Comparison of ENCODE assay signal across 19 mouse cellular contexts in genomic region chr5:77681592-77681991, GRCm38 (mm10).
DNase-seq lines count a peak whose midpoint lies in the region; ATAC-seq and TF ChIP-seq lines count a peak whose summit lies in the region.
"Had no signal": no experiment of that assay in that cellular context is flagged by ENCODE, and none has a peak within 500 bp of the region (broad histone marks: within the 10 kb centered on the region; RNA-seq: fewer than 3 reads in every experiment).

No protein-coding gene starts in this region.

- TF ChIP-seq CTCF in kidney, adult 2 months (conservative IDR thresholded peaks at IDR 0.05; ENCODE audit: insufficient read depth, insufficient read length, low read depth, low read length), result 0 out of 2 replicates have a peak, but pooled peaks have one; percentile 6
- peak; percentile 52 for TF ChIP-seq CTCF in midbrain, postnatal 0 days (IDR thresholded peaks at IDR 0.05)
- peak; percentile 8 to 36 (median 18); a peak in 4 of 6 replicates for TF ChIP-seq CTCF in MEL (IDR thresholded peaks at IDR 0.05 in 2 of 3, conservative IDR thresholded peaks at IDR 0.05 in 1 of 3; ENCODE audit: control insufficient read depth in 1 of 3, insufficient read depth in 1 of 3, low read depth in 2 of 3, low read length in 3 of 3, poor library complexity in 1 of 3, severe bottlenecking in 1 of 3)

- H3K36me3 ChIP-seq in kidney, adult 2 months (ENCODE audit: control insufficient read depth, insufficient read depth, low read length), result no peaks in the 10 kb centered on the region
- no peaks in the 10 kb centered on the region for H3K36me3 ChIP-seq in midbrain, postnatal 0 days (ENCODE audit: insufficient read depth, low read length)
- no peaks in the 10 kb centered on the region for H3K36me3 ChIP-seq in midbrain, embryonic 16.5 days (ENCODE audit: control insufficient read depth, insufficient read depth, low read length)
- H3K36me3 ChIP-seq in MEL (ENCODE audit: control insufficient read depth in 1 of 2, insufficient read depth in 2 of 2, low read length in 2 of 2), result no peaks in the 10 kb centered on the region
- H3K36me3 ChIP-seq: G1E; heart, embryonic 13.5 days; liver, embryonic 12.5 days; midbrain, embryonic 15.5 days; neural tube, embryonic 13.5 days had no signal

- H3K4me1 ChIP-seq in kidney, adult 2 months (ENCODE audit: control insufficient read depth, insufficient read depth, low read length), result no peaks in the 10 kb centered on the region
- no peaks in the 10 kb centered on the region for H3K4me1 ChIP-seq in midbrain, postnatal 0 days (ENCODE audit: insufficient read depth, low read length)
- H3K4me1 ChIP-seq in midbrain, embryonic 16.5 days (ENCODE audit: control insufficient read depth, insufficient read depth, low read length), result no peaks in the 10 kb centered on the region
- H3K4me1 ChIP-seq in MEL (ENCODE audit: control insufficient read depth in 1 of 2, insufficient read depth in 2 of 2, low read length in 2 of 2), result no peaks in the 10 kb centered on the region
- H3K4me1 ChIP-seq: heart, embryonic 13.5 days; liver, embryonic 12.5 days; midbrain, embryonic 15.5 days; neural tube, embryonic 13.5 days had no signal

- ATAC-seq in midbrain, postnatal 0 days (ENCODE audit: low FRiP score), result no peak
- ATAC-seq in midbrain, embryonic 16.5 days, result no peak
- ATAC-seq: forebrain, embryonic 14.5 days; liver, embryonic 12.5 days; midbrain, embryonic 15.5 days had no signal

- 82% methylated on average over 3 of the region's 3 CpGs for WGBS in kidney, adult 2 months
- 56% methylated on average over 3 of the region's 3 CpGs for whole genome bisulfite sequencing in midbrain, postnatal 0 days
- 63% methylated on average over 3 of the region's 3 CpGs for WGBS in midbrain, embryonic 16.5 days

- no peak for TF ChIP-seq EP300 in MEL (IDR thresholded peaks at IDR 0.05; ENCODE audit: low read depth in 1 of 2, low read length in 2 of 2)

- no peak for TF ChIP-seq POLR2A in kidney, adult 2 months (IDR thresholded peaks at IDR 0.05; ENCODE audit: low read depth, low read length)
- TF ChIP-seq POLR2A in MEL (IDR thresholded peaks at IDR 0.05; ENCODE audit: control insufficient read depth in 1 of 2, insufficient read depth in 1 of 2, low read depth in 1 of 2, low read length in 2 of 2, poor library complexity in 1 of 2), result no peak

- no peaks in the 10 kb centered on the region for H3K79me2 ChIP-seq in MEL (ENCODE audit: control insufficient read depth, insufficient read depth, low read length, poor library complexity)

- H3K4me2 ChIP-seq in midbrain, postnatal 0 days (ENCODE audit: low read depth, low read length, poor library complexity, severe bottlenecking), result no peak overlapping the region
- no peak overlapping the region for H3K4me2 ChIP-seq in midbrain, embryonic 16.5 days (ENCODE audit: low read length)
- H3K4me2 ChIP-seq: heart, embryonic 13.5 days; liver, embryonic 12.5 days; midbrain, embryonic 15.5 days; neural tube, embryonic 13.5 days had no signal

- no peaks in the 10 kb centered on the region for H3K27me3 ChIP-seq in kidney, adult 2 months (replicated peaks; ENCODE audit: control insufficient read depth, insufficient read depth, low read length)
- no peaks in the 10 kb centered on the region for H3K27me3 ChIP-seq in midbrain, postnatal 0 days (ENCODE audit: insufficient read depth, low read length)
- no peaks in the 10 kb centered on the region for H3K27me3 ChIP-seq in midbrain, embryonic 16.5 days (ENCODE audit: control insufficient read depth, insufficient read depth, low read depth, low read length)
- no peaks in the 10 kb centered on the region for H3K27me3 ChIP-seq in MEL (ENCODE audit: control insufficient read depth in 1 of 2, insufficient read depth in 2 of 2, low read length in 2 of 2)
- H3K27me3 ChIP-seq: liver, embryonic 12.5 days; midbrain, embryonic 15.5 days; neural tube, embryonic 13.5 days had no signal

- H3K9me3 ChIP-seq in midbrain, postnatal 0 days (ENCODE audit: low read length), result no peaks in the 10 kb centered on the region
- H3K9me3 ChIP-seq in midbrain, embryonic 16.5 days (replicated peaks; ENCODE audit: control insufficient read depth, low read length, poor library complexity, severe bottlenecking), result no peaks in the 10 kb centered on the region
- no peaks in the 10 kb centered on the region for H3K9me3 ChIP-seq in MEL (replicated peaks; ENCODE audit: insufficient read depth, low read length)
- H3K9me3 ChIP-seq: heart, embryonic 13.5 days; liver, embryonic 12.5 days; midbrain, embryonic 15.5 days; neural tube, embryonic 13.5 days had no signal

- H3K27ac ChIP-seq in kidney, adult 2 months (ENCODE audit: insufficient read depth, low read depth, low read length), result no peak overlapping the region
- no peak overlapping the region for H3K27ac ChIP-seq in midbrain, postnatal 0 days (ENCODE audit: low read depth, low read length)
- H3K27ac ChIP-seq in midbrain, embryonic 16.5 days (ENCODE audit: low read length), result no peak overlapping the region
- H3K27ac ChIP-seq in MEL (ENCODE audit: control insufficient read depth, low read depth, low read length), result no peak overlapping the region
- H3K27ac ChIP-seq: heart, embryonic 13.5 days; liver, embryonic 12.5 days; macrophage; midbrain, embryonic 15.5 days; neural tube, embryonic 13.5 days had no signal

- H3K4me3 ChIP-seq in kidney, adult 2 months (ENCODE audit: insufficient read depth, low read depth, low read length), result no peak overlapping the region
- no peak overlapping the region for H3K4me3 ChIP-seq in midbrain, postnatal 0 days (ENCODE audit: low read depth, low read length)
- H3K4me3 ChIP-seq in midbrain, embryonic 16.5 days (ENCODE audit: low read depth, low read length), result no peak overlapping the region
- H3K4me3 ChIP-seq in MEL (ENCODE audit: control insufficient read depth in 1 of 2, insufficient read depth in 1 of 2, low read depth in 2 of 2, low read length in 2 of 2), result no peak overlapping the region
- H3K4me3 ChIP-seq: heart, embryonic 13.5 days; liver, embryonic 12.5 days; midbrain, embryonic 15.5 days; neural tube, embryonic 13.5 days had no signal

- no peak for TF ChIP-seq RAD21 in MEL (IDR thresholded peaks at IDR 0.05; ENCODE audit: low read depth, low read length)

- H3K9ac ChIP-seq in midbrain, postnatal 0 days (replicated peaks; ENCODE audit: low read length, poor library complexity, severe bottlenecking), result no peak overlapping the region
- H3K9ac ChIP-seq in midbrain, embryonic 16.5 days (ENCODE audit: low read depth, low read length), result no peak overlapping the region
- no peak overlapping the region for H3K9ac ChIP-seq in MEL (ENCODE audit: control insufficient read depth, low read depth, low read length, poor library complexity, severe bottlenecking)
- H3K9ac ChIP-seq: heart, embryonic 13.5 days; liver, embryonic 12.5 days; midbrain, embryonic 15.5 days; neural tube, embryonic 13.5 days had no signal

- DNase-seq in kidney, adult 2 months, result no peak
- DNase-seq in kidney, adult 8-10 months, result no peak
- no peak for DNase-seq in midbrain, postnatal 0 days (ENCODE audit: low spot score)
- no peak for DNase-seq in MEL (ENCODE audit: low read depth, low spot score)
- peak; percentile 46 for DNase-seq in testis, postnatal 10 days (ENCODE audit: low spot score)
- DNase-seq in layer of hippocampus, postnatal 10 days (ENCODE audit: low spot score in 2 of 2), result no peak
- DNase-seq: cerebellum, adult 11 months; gastrocnemius, postnatal 10 days; kidney, adult 18-20 months; right cerebral cortex, adult 18-20 months; thymus, adult 18-20 months had no signal

TF ChIP-seq in MEL, 35 proteins besides CTCF, POLR2A, EP300 and RAD21:
- no peak for TF ChIP-seq MAX (IDR thresholded peaks at IDR 0.05; ENCODE audit: low read length)
- TF ChIP-seq NRF1 (IDR thresholded peaks at IDR 0.05; ENCODE audit: insufficient read depth, low read depth, low read length, poor library complexity, severe bottlenecking), result no peak
- TF ChIP-seq JUND (IDR thresholded peaks at IDR 0.05; ENCODE audit: low read depth, low read length), result no peak
- no peak for TF ChIP-seq POLR2AphosphoS2 (IDR thresholded peaks at IDR 0.05; ENCODE audit: low read length)
- no peak for TF ChIP-seq CHD2 (IDR thresholded peaks at IDR 0.05; ENCODE audit: low read length)
- no peak for TF ChIP-seq USF2 (IDR thresholded peaks at IDR 0.05; ENCODE audit: borderline replicate concordance in 1 of 2, insufficient read depth in 1 of 2, low read depth in 1 of 2, low read length in 2 of 2)
- TF ChIP-seq CHD1 (IDR thresholded peaks at IDR 0.05; ENCODE audit: low read depth, low read length), result no peak
- TF ChIP-seq UBTF (IDR thresholded peaks at IDR 0.05; ENCODE audit: borderline replicate concordance, insufficient read depth, low read depth, low read length), result no peak
- TF ChIP-seq NELFE (IDR thresholded peaks at IDR 0.05; ENCODE audit: low read depth, low read length), result no peak
- TF ChIP-seq SMC3 (IDR thresholded peaks at IDR 0.05; ENCODE audit: low read depth, low read length), result no peak
- TF ChIP-seq SIN3A (IDR thresholded peaks at IDR 0.05; ENCODE audit: low read length), result no peak
- TF ChIP-seq TBP (IDR thresholded peaks at IDR 0.05; ENCODE audit: low read depth, low read length), result no peak
- no peak for TF ChIP-seq ZKSCAN1 (IDR thresholded peaks at IDR 0.05; ENCODE audit: low read depth, low read length)
- no peak for TF ChIP-seq ZNF384 (IDR thresholded peaks at IDR 0.05; ENCODE audit: low read depth, low read length)
- no peak for TF ChIP-seq MAFK (IDR thresholded peaks at IDR 0.05; ENCODE audit: borderline replicate concordance, low read depth, low read length)
- no peak for TF ChIP-seq ZC3H11A (IDR thresholded peaks at IDR 0.05; ENCODE audit: low read depth, low read length)
TF ChIP-seq in MEL: peak in this region for 0.
